Mouse (Mus musculus) cortical plate, adult 2 months (tissue): ENCODE results near the gene 4921501E09Rik.
"Not testable (repeated sequence)": the region's sequence is repeated elsewhere in the genome, so short reads cannot be mapped to it uniquely, and the experiment has no call there.

ENCODE experiments used
- CTCF ChIP-seq: fragments of 200-500 bp; IDR thresholded peaks from 2 replicates; pipeline ENCODE4 v1.5.1; 2011; ENCODE audit warnings: mild to moderate bottlenecking, control low read depth, low read length; ENCODE audit not compliant: insufficient read depth; ENCODE audit errors: extremely low read depth
- POLR2A ChIP-seq: fragments of 200-500 bp; IDR thresholded peaks from 2 replicates; pipeline ENCODE4 v1.6.1; 2011; ENCODE audit warnings: mild to moderate bottlenecking, low read length, control low read depth; ENCODE audit not compliant: insufficient read depth; ENCODE audit errors: extremely low read depth

- not testable (repeated sequence) for TF ChIP-seq POLR2A, CTCF
Measured at GRCm38 (mm10) chr17:33020434-33020833, 47.4 kb downstream of the 4921501E09Rik start.
